Mouse (Mus musculus): ENCODE measurements around the gene Col1a1. TPM values are rescaled to one million over a fixed set of nuclear protein-coding genes. Genes with fewer than 3 reads are reported as not detected.

The Col1a1 gene
- polyA plus RNA-seq, 1 experiment from 2014 or later, result 1,157 TPM

- Histone ChIP-seq H3K27ac (ENCODE audit: low read length) (peak overlapping the region; percentile 63; the same call in 1 of the 2 replicates), H3K27me3 (ENCODE audit: control insufficient read depth, insufficient read depth, low read length) (no peaks in the 10 kb centered on the region), H3K4me1 (ENCODE audit: control insufficient read depth, insufficient read depth, low read length) (peaks cover 14% of the 10 kb centered on the region), H3K9ac (replicated peaks; ENCODE audit: low read depth, low read length) (0 out of 2 replicates have a peak overlapping the region, but pooled peaks have one; percentile 14), H3K4me3 (ENCODE audit: low read depth, low read length) (no peak overlapping the region), H3K4me2 (replicated peaks; ENCODE audit: low read depth, low read length) (no peak overlapping the region), H3K36me3 (ENCODE audit: control insufficient read depth, insufficient read depth, low read length) (peaks cover 78% of the 10 kb centered on the region), H3K9me3 (ENCODE audit: control insufficient read depth, low read depth, low read length) (no peaks in the 10 kb centered on the region)
- ATAC-seq (ENCODE audit: insufficient number of reproducible peaks, insufficient read depth, low FRiP score, low read depth), result no peak
- 48% methylated on average over 9 of the region's 9 CpGs for WGBS
These were observed 5.1 kb downstream of the Col1a1 start for GRCm38 (mm10) chr11:94941121-94941520.

DNA sequence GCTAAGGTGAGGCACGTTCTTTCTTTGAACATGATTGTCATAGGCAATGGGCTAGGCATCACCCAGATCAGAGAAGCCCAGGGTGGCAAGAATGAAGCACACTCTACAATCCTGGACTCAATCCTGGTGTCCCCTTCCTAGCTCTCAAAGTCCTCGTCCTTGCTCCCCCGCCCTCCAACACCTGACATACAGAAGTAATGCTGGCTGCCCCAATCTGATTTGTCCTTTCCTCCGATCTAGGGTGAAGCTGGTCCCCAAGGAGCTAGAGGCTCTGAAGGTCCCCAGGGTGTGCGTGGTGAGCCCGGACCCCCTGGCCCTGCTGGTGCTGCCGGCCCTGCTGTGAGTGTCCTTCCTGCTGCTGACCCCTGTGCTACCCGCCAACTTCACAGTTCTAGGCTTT lies 5.8 kb downstream of the Col1a1 start:
- peak overlapping the region; percentile 63; the same call in 1 of the 2 replicates for H3K27ac ChIP-seq (ENCODE audit: low read length)
- no peak overlapping the region for H3K4me3 ChIP-seq (ENCODE audit: low read depth, low read length)
- no peak overlapping the region; the same call in 1 of the 2 replicates for H3K9ac ChIP-seq (replicated peaks; ENCODE audit: low read depth, low read length)
- H3K9me3 ChIP-seq (ENCODE audit: control insufficient read depth, low read depth, low read length), result no peaks in the 10 kb centered on the region
- ATAC-seq (ENCODE audit: insufficient number of reproducible peaks, insufficient read depth, low FRiP score, low read depth), result no peak
- H3K4me1 ChIP-seq (ENCODE audit: control insufficient read depth, insufficient read depth, low read length), result peaks cover 14% of the 10 kb centered on the region
- 76% methylated on average over 8 of the region's 8 CpGs for WGBS
- H3K36me3 ChIP-seq (ENCODE audit: control insufficient read depth, insufficient read depth, low read length), result peaks cover 84% of the 10 kb centered on the region
- no peaks in the 10 kb centered on the region for H3K27me3 ChIP-seq (ENCODE audit: control insufficient read depth, insufficient read depth, low read length)
- 0 out of 2 replicates have a peak overlapping the region, but pooled peaks have one; percentile 16 for H3K4me2 ChIP-seq (replicated peaks; ENCODE audit: low read depth, low read length)

GRCm38 (mm10) chr11:94942282-94943023 lies 6.4 kb downstream of the Col1a1 start:
- Histone ChIP-seq H3K9me3 (ENCODE audit: control insufficient read depth, low read depth, low read length) (no peaks in the 10 kb centered on the region), H3K4me3 (ENCODE audit: low read depth, low read length) (no peak overlapping the region), H3K27me3 (ENCODE audit: control insufficient read depth, insufficient read depth, low read length) (no peaks in the 10 kb centered on the region), H3K4me1 (ENCODE audit: control insufficient read depth, insufficient read depth, low read length) (peaks cover 14% of the 10 kb centered on the region), H3K4me2 (replicated peaks; ENCODE audit: low read depth, low read length) (0 out of 2 replicates have a peak overlapping the region, but pooled peaks have one; percentile 16), H3K9ac (replicated peaks; ENCODE audit: low read depth, low read length) (no peak overlapping the region; the same call in 1 of the 2 replicates), H3K36me3 (ENCODE audit: control insufficient read depth, insufficient read depth, low read length) (peaks cover 91% of the 10 kb centered on the region), H3K27ac (ENCODE audit: low read length) (peak overlapping the region; percentile 63; the same call in 1 of the 2 replicates)
- WGBS, result 49% methylated on average over 13 of the region's 13 CpGs
- no peak for ATAC-seq (ENCODE audit: insufficient number of reproducible peaks, insufficient read depth, low FRiP score, low read depth)

- no peaks in the 10 kb centered on the region for H3K9me3 ChIP-seq (ENCODE audit: control insufficient read depth, low read depth, low read length)
- peak overlapping the region; percentile 63 for H3K27ac ChIP-seq (ENCODE audit: low read length)
- peaks cover 97% of the 10 kb centered on the region for H3K36me3 ChIP-seq (ENCODE audit: control insufficient read depth, insufficient read depth, low read length)
- no peak overlapping the region for H3K4me2 ChIP-seq (replicated peaks; ENCODE audit: low read depth, low read length)
- peaks cover 13% of the 10 kb centered on the region for H3K4me1 ChIP-seq (ENCODE audit: control insufficient read depth, insufficient read depth, low read length)
- no peak overlapping the region for H3K4me3 ChIP-seq (ENCODE audit: low read depth, low read length)
- ATAC-seq (ENCODE audit: insufficient number of reproducible peaks, insufficient read depth, low FRiP score, low read depth), result no peak
- H3K9ac ChIP-seq (replicated peaks; ENCODE audit: low read depth, low read length), result no peak overlapping the region
- H3K27me3 ChIP-seq (ENCODE audit: control insufficient read depth, insufficient read depth, low read length), result no peaks in the 10 kb centered on the region
- WGBS, result 72% methylated on average over 15 of the region's 15 CpGs
These were observed 7.0 kb downstream of the Col1a1 start for GRCm38 (mm10) chr11:94943054-94943453.

DNA sequence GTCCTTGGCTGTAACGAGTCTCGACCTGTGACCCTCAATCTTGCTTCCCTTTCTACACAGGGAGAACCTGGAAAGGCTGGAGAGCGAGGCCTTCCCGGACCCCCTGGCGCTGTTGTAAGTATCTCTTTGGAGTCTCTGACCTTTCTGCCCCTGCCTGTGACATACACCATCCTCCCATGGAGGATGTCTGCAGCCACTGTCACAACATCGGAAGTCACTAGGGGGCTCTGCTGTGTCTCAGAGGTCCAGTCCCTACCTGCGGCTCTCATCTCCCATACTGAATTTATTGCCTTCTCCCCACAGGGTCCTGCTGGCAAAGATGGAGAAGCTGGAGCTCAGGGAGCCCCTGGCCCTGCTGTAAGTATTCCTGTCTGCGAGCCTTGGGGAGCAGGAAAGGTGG lies 8.3 kb downstream of the Col1a1 start:
- H3K4me2 ChIP-seq (replicated peaks; ENCODE audit: low read depth, low read length), result no peak overlapping the region
- no peak overlapping the region for H3K9ac ChIP-seq (replicated peaks; ENCODE audit: low read depth, low read length)
- WGBS, result 31% methylated on average over 8 of the region's 8 CpGs
- H3K27ac ChIP-seq (ENCODE audit: low read length), result peak overlapping the region; percentile 63; the same call in 1 of the 2 replicates
- H3K4me3 ChIP-seq (ENCODE audit: low read depth, low read length), result no peak overlapping the region
- H3K27me3 ChIP-seq (ENCODE audit: control insufficient read depth, insufficient read depth, low read length), result no peaks in the 10 kb centered on the region
- no peak for ATAC-seq (ENCODE audit: insufficient number of reproducible peaks, insufficient read depth, low FRiP score, low read depth)
- no peaks in the 10 kb centered on the region for H3K9me3 ChIP-seq (ENCODE audit: control insufficient read depth, low read depth, low read length)
- peaks cover 99% of the 10 kb centered on the region for H3K36me3 ChIP-seq (ENCODE audit: control insufficient read depth, insufficient read depth, low read length)
- peaks cover 13% of the 10 kb centered on the region for H3K4me1 ChIP-seq (ENCODE audit: control insufficient read depth, insufficient read depth, low read length)

- ATAC-seq (ENCODE audit: insufficient number of reproducible peaks, insufficient read depth, low FRiP score, low read depth), result no peak
- Histone ChIP-seq H3K4me2 (replicated peaks; ENCODE audit: low read depth, low read length) (no peak overlapping the region), H3K9ac (replicated peaks; ENCODE audit: low read depth, low read length) (no peak overlapping the region), H3K27ac (ENCODE audit: low read length) (peak overlapping the region; percentile 34; the same call in 1 of the 2 replicates), H3K9me3 (ENCODE audit: control insufficient read depth, low read depth, low read length) (no peaks in the 10 kb centered on the region), H3K36me3 (ENCODE audit: control insufficient read depth, insufficient read depth, low read length) (peaks cover 99% of the 10 kb centered on the region), H3K4me3 (ENCODE audit: low read depth, low read length) (no peak overlapping the region), H3K27me3 (ENCODE audit: control insufficient read depth, insufficient read depth, low read length) (no peaks in the 10 kb centered on the region), H3K4me1 (ENCODE audit: control insufficient read depth, insufficient read depth, low read length) (peaks cover 5% of the 10 kb centered on the region)
- WGBS, result 89% methylated on average over 12 of the region's 12 CpGs
These were observed 9.2 kb downstream of the Col1a1 start for GRCm38 (mm10) chr11:94945236-94945635.

- WGBS, result 16% methylated on average over 6 of the region's 6 CpGs
- Histone ChIP-seq H3K36me3 (ENCODE audit: control insufficient read depth, insufficient read depth, low read length) (peaks cover 48% of the 10 kb centered on the region), H3K4me1 (ENCODE audit: control insufficient read depth, insufficient read depth, low read length) (0 out of 2 replicates have a peak, but pooled peaks cover 4% of the 10 kb centered on the region), H3K9ac (replicated peaks; ENCODE audit: low read depth, low read length) (no peak overlapping the region), H3K4me2 (replicated peaks; ENCODE audit: low read depth, low read length) (no peak overlapping the region), H3K27ac (ENCODE audit: low read length) (no peak overlapping the region; the same call in 1 of the 2 replicates), H3K9me3 (ENCODE audit: control insufficient read depth, low read depth, low read length) (no peaks in the 10 kb centered on the region), H3K4me3 (ENCODE audit: low read depth, low read length) (no peak overlapping the region), H3K27me3 (ENCODE audit: control insufficient read depth, insufficient read depth, low read length) (no peaks in the 10 kb centered on the region)
- ATAC-seq (ENCODE audit: insufficient number of reproducible peaks, insufficient read depth, low FRiP score, low read depth), result no peak
These were observed 16.1 kb downstream of the Col1a1 start for GRCm38 (mm10) chr11:94952169-94952568.

DNA sequence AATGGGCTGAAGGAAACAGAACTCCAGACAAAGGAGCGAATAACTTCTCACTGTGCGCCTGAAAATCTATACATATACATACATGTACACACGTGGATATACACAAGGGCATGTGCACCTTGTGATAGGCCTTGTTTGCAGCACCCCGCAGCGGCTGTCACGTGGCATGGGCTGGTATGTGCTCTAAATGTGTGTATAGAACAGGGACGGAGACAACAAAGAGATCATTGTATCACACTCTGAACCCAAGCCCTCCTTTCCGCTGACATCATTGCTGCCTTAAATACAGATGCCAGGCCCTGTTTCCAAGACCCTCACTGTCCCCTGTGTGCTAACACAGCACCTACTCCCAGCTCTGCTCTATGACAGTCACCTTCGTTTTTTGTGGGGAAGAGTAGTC lies 19.1 kb downstream of the Col1a1 start:
- H3K9me3 ChIP-seq (ENCODE audit: control insufficient read depth, low read depth, low read length), result no peaks in the 10 kb centered on the region
- H3K27me3 ChIP-seq (ENCODE audit: control insufficient read depth, insufficient read depth, low read length), result no peaks in the 10 kb centered on the region
- H3K4me1 ChIP-seq (ENCODE audit: control insufficient read depth, insufficient read depth, low read length), result peaks cover 11% of the 10 kb centered on the region; the same call in 1 of the 2 replicates
- H3K4me2 ChIP-seq (replicated peaks; ENCODE audit: low read depth, low read length), result no peak overlapping the region
- H3K27ac ChIP-seq (ENCODE audit: low read length), result no peak overlapping the region
- H3K36me3 ChIP-seq (ENCODE audit: control insufficient read depth, insufficient read depth, low read length), result peaks cover 19% of the 10 kb centered on the region; the same call in 1 of the 2 replicates
- no peak overlapping the region for H3K4me3 ChIP-seq (ENCODE audit: low read depth, low read length)
- WGBS, result 75% methylated on average over 9 of the region's 9 CpGs
- H3K9ac ChIP-seq (replicated peaks; ENCODE audit: low read depth, low read length), result no peak overlapping the region
- ATAC-seq (ENCODE audit: insufficient number of reproducible peaks, insufficient read depth, low FRiP score, low read depth), result no peak
